Mouse (Mus musculus): ENCODE data around the gene Fam71e2. TPM values are rescaled to one million over a fixed set of nuclear protein-coding genes. Genes with fewer than 3 reads are reported as not detected.
A peak's percentile ranks its signal among the peaks of the same experiment; 100 is the strongest.

The Fam71e2 gene
- total and polyA plus RNA-seq, 3 experiments = not detected

DNA sequence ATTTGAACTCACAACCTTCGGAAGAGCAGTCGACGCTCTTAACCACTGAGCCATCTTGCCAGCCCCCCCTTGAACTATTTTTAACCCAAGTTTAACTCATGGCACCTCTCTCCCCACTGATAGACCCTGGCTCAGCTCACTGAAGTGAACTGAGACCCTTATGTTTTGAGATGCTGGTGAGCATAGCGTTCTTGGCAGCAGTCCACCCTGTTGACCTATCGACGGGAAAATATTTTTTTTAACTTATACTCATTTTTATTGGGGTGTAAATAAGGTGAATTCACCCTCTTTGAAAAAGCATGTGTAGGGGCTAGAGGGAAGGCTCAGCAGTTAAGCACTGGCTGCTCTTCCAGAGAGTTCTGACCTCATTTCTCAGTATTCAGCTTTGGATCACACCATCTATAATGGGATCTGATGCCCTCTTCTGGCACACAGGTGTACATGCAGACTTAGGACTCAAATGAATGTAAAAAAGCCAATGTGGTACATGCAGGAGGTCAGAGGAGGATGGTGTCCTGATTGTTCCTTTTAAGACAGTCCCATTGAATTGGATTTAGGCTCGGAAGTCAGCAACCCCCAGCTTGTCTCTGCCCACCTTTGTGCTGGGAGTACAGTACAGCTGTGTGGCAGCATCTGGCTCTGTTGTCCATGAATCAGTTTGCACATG is 24.8 kb upstream of the Fam71e2 start (continued):
- TF ChIP-seq HCFC1 (IDR thresholded peaks at IDR 0.05; ENCODE audit: low read depth, low read length) = no peak

DNA sequence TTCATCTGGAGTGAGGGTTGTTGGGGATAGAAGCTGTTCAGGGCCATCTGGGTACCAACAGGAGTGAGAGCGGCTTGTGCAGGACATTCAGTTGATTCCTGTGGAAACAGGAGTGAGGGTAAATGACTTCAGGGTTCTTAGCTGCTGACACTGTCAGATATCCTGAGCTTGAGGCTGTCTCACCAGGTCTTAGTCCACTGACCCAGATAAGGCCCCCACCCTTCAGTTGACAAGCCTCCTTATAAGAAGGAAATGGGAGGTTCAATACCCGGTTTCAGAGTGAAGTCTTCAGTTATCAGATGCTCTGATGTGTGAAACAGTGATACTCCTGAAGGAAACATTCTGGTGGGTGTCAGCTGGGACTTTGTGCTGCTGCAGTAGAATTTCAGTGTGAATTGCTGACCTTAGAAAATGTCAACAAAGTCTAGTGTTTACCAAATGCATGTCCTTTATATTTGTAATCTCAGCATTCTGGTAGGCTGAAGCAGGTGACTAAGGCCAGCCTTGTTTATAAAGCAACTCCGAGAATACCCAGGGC is 23.6 kb upstream of the Fam71e2 start:
- TF ChIP-seq ZMIZ1 (IDR thresholded peaks at IDR 0.05; ENCODE audit: low read depth, low read length) (peak; percentile 61; the same call in 1 of the 2 replicates), RCOR1 (IDR thresholded peaks at IDR 0.05; ENCODE audit: low read depth, low read length) (no peak), NELFE (IDR thresholded peaks at IDR 0.05; ENCODE audit: low read depth, low read length) (no peak), MAZ (IDR thresholded peaks at IDR 0.05; ENCODE audit: low read depth, low read length) (0 out of 2 replicates have a peak, but pooled peaks have one; percentile 34), MYC (IDR thresholded peaks at IDR 0.05; ENCODE audit: low read depth, low read length) (0 out of 2 replicates have a peak, but pooled peaks have one; percentile 21), SIN3A (IDR thresholded peaks at IDR 0.05; ENCODE audit: low read length) (peak; percentile 34; the same call in 1 of the 2 replicates), POLR2AphosphoS2 (IDR thresholded peaks at IDR 0.05; ENCODE audit: low read length) (peak; percentile 68; the same call in 1 of the 2 replicates), ETS1 (IDR thresholded peaks at IDR 0.05; ENCODE audit: low read depth, low read length) (0 out of 2 replicates have a peak, but pooled peaks have one; percentile 13), KAT2A (conservative IDR thresholded peaks at IDR 0.05; ENCODE audit: low read depth, low read length) (no peak), TCF12 (IDR thresholded peaks at IDR 0.05; ENCODE audit: low read depth, low read length) (no peak), TBP (IDR thresholded peaks at IDR 0.05; ENCODE audit: low read depth, low read length) (0 out of 2 replicates have a peak, but pooled peaks have one; percentile 37), CHD1 (IDR thresholded peaks at IDR 0.05; ENCODE audit: low read depth, low read length) (0 out of 2 replicates have a peak, but pooled peaks have one; percentile 26), POLR2A (IDR thresholded peaks at IDR 0.05; ENCODE audit: control insufficient read depth in 1 of 2, insufficient read depth in 1 of 2, low read depth in 1 of 2, low read length in 2 of 2, poor library complexity in 1 of 2) (peak in 1 of 2 experiments; percentile 45; a peak in 1 of 4 replicates)
- H3K27me3 ChIP-seq (ENCODE audit: control insufficient read depth in 1 of 2, insufficient read depth in 2 of 2, low read length in 2 of 2) = no peaks in the 10 kb centered on the region
- peak overlapping the region; percentile 93 for H3K9ac ChIP-seq (ENCODE audit: control insufficient read depth, low read depth, low read length, poor library complexity, severe bottlenecking)
- DNase-seq (ENCODE audit: low read depth, low spot score) = peak; percentile 69
- peaks cover 0 to 11% of the 10 kb centered on the region in 2 experiments; a peak in 3 of 4 replicates for H3K4me1 ChIP-seq (ENCODE audit: control insufficient read depth in 1 of 2, insufficient read depth in 2 of 2, low read length in 2 of 2)
- peaks cover 24% of the 10 kb centered on the region for H3K79me2 ChIP-seq (ENCODE audit: control insufficient read depth, insufficient read depth, low read length, poor library complexity)
- peak overlapping the region; percentile 84 for H3K27ac ChIP-seq (ENCODE audit: control insufficient read depth, low read depth, low read length)
- peak overlapping the region; percentile 86 to 96 for H3K4me3 ChIP-seq (ENCODE audit: control insufficient read depth in 1 of 2, insufficient read depth in 1 of 2, low read depth in 2 of 2, low read length in 2 of 2)
- H3K36me3 ChIP-seq (ENCODE audit: control insufficient read depth in 1 of 2, insufficient read depth in 2 of 2, low read length in 2 of 2) = peaks cover 9 to 10% of the 10 kb centered on the region in 2 experiments
- no peaks in the 10 kb centered on the region for H3K9me3 ChIP-seq (replicated peaks; ENCODE audit: insufficient read depth, low read length)

DNA sequence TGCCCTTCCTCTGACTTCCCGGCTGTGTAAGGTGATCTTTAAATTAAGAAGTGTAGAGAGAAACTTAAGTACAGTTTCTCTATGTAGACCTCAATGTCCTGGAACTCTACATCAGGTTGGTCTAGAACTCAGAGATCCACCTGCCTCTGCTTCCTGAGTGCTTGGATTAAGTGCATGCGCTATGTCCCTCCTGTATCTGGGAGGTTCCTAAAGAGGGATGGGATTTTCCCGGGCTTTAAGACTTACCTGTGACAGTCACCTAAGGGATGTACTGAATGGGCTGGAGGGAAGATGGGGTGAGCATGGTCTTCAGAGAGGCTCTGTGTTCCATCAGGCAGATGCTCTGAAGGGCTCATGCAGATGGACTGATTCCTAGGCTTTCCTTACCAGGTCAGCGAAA is 22.6 kb upstream of the Fam71e2 start:
- Histone ChIP-seq H3K36me3 (ENCODE audit: control insufficient read depth in 1 of 2, insufficient read depth in 2 of 2, low read length in 2 of 2) (peaks cover 9 to 10% of the 10 kb centered on the region in 2 experiments), H3K9ac (ENCODE audit: control insufficient read depth, low read depth, low read length, poor library complexity, severe bottlenecking) (peak overlapping the region; percentile 93), H3K4me3 (ENCODE audit: control insufficient read depth in 1 of 2, insufficient read depth in 1 of 2, low read depth in 2 of 2, low read length in 2 of 2) (peak overlapping the region; percentile 86 to 96), H3K79me2 (ENCODE audit: control insufficient read depth, insufficient read depth, low read length, poor library complexity) (peaks cover 29% of the 10 kb centered on the region), H3K27ac (ENCODE audit: control insufficient read depth, low read depth, low read length) (peak overlapping the region; percentile 84), H3K4me1 (ENCODE audit: control insufficient read depth in 1 of 2, insufficient read depth in 2 of 2, low read length in 2 of 2) (peaks cover 0 to 12% of the 10 kb centered on the region in 2 experiments; a peak in 3 of 4 replicates), H3K27me3 (ENCODE audit: control insufficient read depth in 1 of 2, insufficient read depth in 2 of 2, low read length in 2 of 2) (no peaks in the 10 kb centered on the region), H3K9me3 (replicated peaks; ENCODE audit: insufficient read depth, low read length) (no peaks in the 10 kb centered on the region)
- DNase-seq (ENCODE audit: low read depth, low spot score) = peak; percentile 52
- TF ChIP-seq POLR2A (IDR thresholded peaks at IDR 0.05; ENCODE audit: control insufficient read depth in 1 of 2, insufficient read depth in 1 of 2, low read depth in 1 of 2, low read length in 2 of 2, poor library complexity in 1 of 2) (no peak), USF2 (IDR thresholded peaks at IDR 0.05; ENCODE audit: borderline replicate concordance in 1 of 2, insufficient read depth in 1 of 2, low read depth in 1 of 2, low read length in 2 of 2) (no peak), ZNF384 (IDR thresholded peaks at IDR 0.05; ENCODE audit: low read depth, low read length) (no peak), NELFE (IDR thresholded peaks at IDR 0.05; ENCODE audit: low read depth, low read length) (no peak), MAX (IDR thresholded peaks at IDR 0.05; ENCODE audit: low read length) (no peak), USF1 (IDR thresholded peaks at IDR 0.05; ENCODE audit: low read depth, low read length) (no peak), ZKSCAN1 (IDR thresholded peaks at IDR 0.05; ENCODE audit: low read depth, low read length) (no peak), JUND (IDR thresholded peaks at IDR 0.05; ENCODE audit: low read depth, low read length) (no peak), ZC3H11A (IDR thresholded peaks at IDR 0.05; ENCODE audit: low read depth, low read length) (no peak), CHD1 (IDR thresholded peaks at IDR 0.05; ENCODE audit: low read depth, low read length) (no peak), BHLHE40 (IDR thresholded peaks at IDR 0.05; ENCODE audit: borderline replicate concordance, low read depth, low read length) (no peak), UBTF (IDR thresholded peaks at IDR 0.05; ENCODE audit: borderline replicate concordance, insufficient read depth, low read depth, low read length) (no peak), MAFK (IDR thresholded peaks at IDR 0.05; ENCODE audit: borderline replicate concordance, low read depth, low read length) (no peak), E2F4 (IDR thresholded peaks at IDR 0.05; ENCODE audit: borderline replicate concordance, low read depth, low read length) (no peak), KAT2A (conservative IDR thresholded peaks at IDR 0.05; ENCODE audit: low read depth, low read length) (no peak), TCF12 (IDR thresholded peaks at IDR 0.05; ENCODE audit: low read depth, low read length) (no peak), RAD21 (IDR thresholded peaks at IDR 0.05; ENCODE audit: low read depth, low read length) (no peak)
